Mouse (Mus musculus) liver, embryonic 12.5 days (tissue): Measurements from ENCODE around the gene Cstf2. TPM values are rescaled to one million over a fixed set of nuclear protein-coding genes. Genes with fewer than 3 reads are reported as not detected.

ENCODE experiments used
- ATAC-seq: fragments of 200-750 bp; cut with Nextera tagmentation; 2 replicates; pipeline ENCODE4 v1.8.0; 2017; ENCODE audit warnings: moderate number of reproducible peaks, mild to moderate bottlenecking, moderate library complexity
- H3K27ac ChIP-seq: fragments of 300-500 bp; sonication (generic); 2 replicates; pipeline ENCODE4 v1.5.1; 2016; ENCODE audit warnings: mild to moderate bottlenecking
- H3K27me3 ChIP-seq: fragments of 300-500 bp; sonication (generic); replicated peaks from 2 replicates; pipeline ENCODE4 v1.6.1; 2016; ENCODE audit warnings: mild to moderate bottlenecking, moderate library complexity
- H3K36me3 ChIP-seq: fragments of 300-500 bp; sonication (generic); 2 replicates; pipeline ENCODE4 v1.6.1; 2016; ENCODE audit warnings: mild to moderate bottlenecking, moderate library complexity
- H3K4me1 ChIP-seq: fragments of 300-500 bp; sonication (generic); 2 replicates; pipeline ENCODE4 v1.6.1; 2016
- H3K4me2 ChIP-seq: fragments of 300-500 bp; sonication (generic); 2 replicates; pipeline ENCODE4 v1.6.1; 2016; ENCODE audit warnings: mild to moderate bottlenecking, moderate library complexity
- H3K4me3 ChIP-seq: fragments of 300-500 bp; sonication (generic); 2 replicates; pipeline ENCODE4 v1.5.1; 2016; ENCODE audit warnings: mild to moderate bottlenecking, moderate library complexity
- H3K9ac ChIP-seq: fragments of 300-500 bp; sonication (generic); 2 replicates; pipeline ENCODE4 v1.6.1; 2016; ENCODE audit warnings: mild to moderate bottlenecking, moderate library complexity
- H3K9me3 ChIP-seq: fragments of 300-500 bp; sonication (generic); replicated peaks from 2 replicates; pipeline ENCODE4 v1.6.1; 2016; ENCODE audit warnings: mild to moderate bottlenecking, moderate library complexity
- WGBS: fragments of 180-500 bp; shearing (Covaris S2); methylation state at CpG from one replicate; pipeline ENCODE4 v1.1.7; 2016; ENCODE audit not compliant: insufficient replicate concordance; 5-methylcytosine and 5-hydroxymethylcytosine counted together
- microRNA-seq: library from miRNA; unstranded; fragments of <30 nt; microRNA quantifications from one replicate; pipeline ENCODE4, GENCODE M21; 2017
- polyA plus RNA-seq: library from polyadenylated mRNA; unstranded; fragments of >200 nt; fragmentation: Nextera tagmentation; extraction: Ambion mirVana; gene quantifications from 2 replicates; pipeline ENCODE4 v1.2.1, GENCODE M21; 2016

The Cstf2 gene
- polyA plus RNA-seq, 1 experiment from 2014 or later, result 38.3 TPM

DNA sequence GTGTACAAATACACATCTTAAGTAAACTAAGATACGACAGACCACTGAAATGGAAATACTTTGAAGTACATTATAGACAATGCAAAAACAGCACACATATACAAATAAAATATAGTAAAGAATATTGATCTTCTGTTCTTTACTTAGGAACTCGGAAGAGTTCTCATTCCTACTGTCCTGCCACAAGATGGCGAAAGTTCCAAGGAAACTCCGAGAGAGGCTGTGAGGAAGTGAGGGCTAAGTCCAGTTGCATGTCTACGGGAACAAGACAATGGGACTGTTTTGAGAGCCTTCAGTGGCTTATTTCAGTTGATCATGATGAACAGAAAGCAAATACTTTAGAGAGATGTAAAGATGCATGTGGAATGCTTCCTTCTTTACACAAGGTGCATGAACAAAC is 73.3 kb downstream of the Cstf2 start:
- no peak for ATAC-seq
- Histone ChIP-seq H3K4me3 (no peak overlapping the region), H3K27me3 (no peaks in the 10 kb centered on the region; the same call in 1 of the 2 replicates), H3K36me3 (no peaks in the 10 kb centered on the region), H3K27ac (no peak overlapping the region), H3K9ac (no peak overlapping the region), H3K4me2 (no peak overlapping the region), H3K9me3 (no peaks in the 10 kb centered on the region), H3K4me1 (no peaks in the 10 kb centered on the region)
- WGBS, result 27% methylated on average over 5 of the region's 5 CpGs

DNA sequence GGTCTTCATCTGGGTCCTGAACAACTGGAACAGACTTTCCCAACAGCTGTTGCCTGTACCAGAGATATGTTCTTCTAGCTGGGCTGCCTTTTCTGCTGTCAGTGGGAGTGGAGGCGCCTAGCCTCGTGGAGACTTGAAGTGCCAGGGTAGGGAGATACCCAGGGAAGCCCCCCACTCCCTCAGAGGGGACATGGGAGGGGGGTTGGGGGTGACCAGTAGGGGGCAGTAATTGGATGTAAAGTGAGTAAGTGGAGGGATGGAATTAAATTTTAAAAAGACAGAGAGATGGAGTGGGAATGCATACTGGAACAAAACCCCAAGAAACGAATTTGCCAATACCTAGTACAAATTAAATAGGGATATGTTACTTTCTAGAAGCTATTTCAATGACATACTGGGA is 74.8 kb downstream of the Cstf2 start:
- Histone ChIP-seq H3K4me3 (no peak overlapping the region), H3K36me3 (no peaks in the 10 kb centered on the region), H3K9ac (no peak overlapping the region), H3K4me1 (no peaks in the 10 kb centered on the region), H3K27me3 (0 out of 2 replicates have a peak, but pooled peaks cover 3% of the 10 kb centered on the region), H3K9me3 (no peaks in the 10 kb centered on the region), H3K4me2 (no peak overlapping the region), H3K27ac (no peak overlapping the region)
- ATAC-seq, result no peak
- WGBS, result 31% methylated on average over 3 of the region's 3 CpGs

Small RNA genes within 50 kb of the gene (microRNA-seq; reads per million reads assigned to microRNA genes)
- 2.8 reads per million for gene Mir3112

Other genes starting within 250 kb of the Cstf2 start
- not detected in 2 replicates for gene Tnmd, start 208.2 kb upstream of the Cstf2 start, polyA plus RNA-seq
- 30.2 and 33.3 TPM in 2 replicates for gene Tspan6, start 160.8 kb upstream of the Cstf2 start, polyA plus RNA-seq
- 0.14 and 0.17 TPM in 2 replicates for gene Srpx2, start 150.8 kb upstream of the Cstf2 start, polyA plus RNA-seq
- 1.7 and 2.0 TPM in 2 replicates for gene Sytl4, start 77.4 kb upstream of the Cstf2 start, polyA plus RNA-seq
- gene Xkrx, start 102.9 kb downstream of the Cstf2 start, polyA plus RNA-seq, result not detected in 2 replicates
- not detected in 2 replicates for gene Arl13a, start 128.3 kb downstream of the Cstf2 start, polyA plus RNA-seq
- gene Nox1, start 162.8 kb downstream of the Cstf2 start, polyA plus RNA-seq, result 0.06 and 0.18 TPM in 2 replicates
- gene Trmt2b, start 217.8 kb downstream of the Cstf2 start, polyA plus RNA-seq, result 11.3 and 11.4 TPM in 2 replicates
- gene Tmem35a, start 236.0 kb downstream of the Cstf2 start, polyA plus RNA-seq, result 0.32 and 0.53 TPM in 2 replicates
- gene Cenpi, start 248.9 kb downstream of the Cstf2 start, polyA plus RNA-seq, result 23.3 and 29.2 TPM in 2 replicates